Mouse (Mus musculus) adrenal gland, adult 2 months (tissue): ENCODE results near the gene Enkd1. TPM values are rescaled to one million over a fixed set of nuclear protein-coding genes. Genes with fewer than 3 reads are reported as not detected.

Experiments used
- DNase-seq: peaks from one replicate; pipeline ENCODE4 v3.0.0; 2021
- polyA plus RNA-seq: library from polyadenylated mRNA; depleted of rRNA; stranded (reverse); fragments of >200 nt; gene quantifications from 2 replicates; pipeline ENCODE4 v1.2.3, GENCODE M21; 2012; rRNA removed
- total RNA-seq, 2 experiments: library from RNA; stranded (reverse); gene quantifications; 2 replicates each; pipeline ENCODE4 v1.2.3; 2021

Gene Enkd1
- total and polyA plus RNA-seq, 3 experiments = 2.9 to 9.7 (median 6.8) TPM

GRCm38 (mm10) chr8:105657641-105658040 lies 50.4 kb downstream of the Enkd1 start:
- no peak for DNase-seq

Other genes with a start within 250 kb of the Enkd1 start
- gene Tppp3, start 236.7 kb downstream of the Enkd1 start, total RNA-seq = 10 to 100 TPM; 26.2 to 37.5 TPM
- 50.8 and 65.2 TPM in 2 replicates for gene Tppp3, start 236.7 kb downstream of the Enkd1 start, polyA plus RNA-seq
- 10 to 100 TPM; 13.8 to 19.2 TPM for gene Zdhhc1, start 211.3 kb downstream of the Enkd1 start, total RNA-seq
- 53.3 and 62.5 TPM in 2 replicates for gene Zdhhc1, start 211.3 kb downstream of the Enkd1 start, polyA plus RNA-seq
- under 1 TPM; 0.14 to 0.35 TPM for gene Hsd11b2, start 189.5 kb downstream of the Enkd1 start, total RNA-seq
- gene Hsd11b2, start 189.5 kb downstream of the Enkd1 start, polyA plus RNA-seq = 1.2 and 2.2 TPM in 2 replicates
- 100 to 1,000 TPM; 113 to 118 TPM for gene Atp6v0d1, start 142.2 kb downstream of the Enkd1 start, total RNA-seq
- 77.6 and 80.3 TPM in 2 replicates for gene Atp6v0d1, start 142.2 kb downstream of the Enkd1 start, polyA plus RNA-seq
- 10 to 100 TPM; 23.2 to 37.3 TPM for gene Ripor1, start 103.0 kb downstream of the Enkd1 start, total RNA-seq
- 29.8 and 33.0 TPM in 2 replicates for gene Ripor1, start 103.0 kb downstream of the Enkd1 start, polyA plus RNA-seq
- gene Ctcf, start 71.6 kb downstream of the Enkd1 start, total RNA-seq = 10 to 100 TPM; 51.5 to 53.4 TPM
- 14.5 and 15.6 TPM in 2 replicates for gene Ctcf, start 71.6 kb downstream of the Enkd1 start, polyA plus RNA-seq
- 1 to 10 TPM; 2.3 to 2.4 TPM for gene Agrp, start 70.8 kb downstream of the Enkd1 start, total RNA-seq
- gene Agrp, start 70.8 kb downstream of the Enkd1 start, polyA plus RNA-seq = 1.5 and 2.6 TPM in 2 replicates
- 1 to 10 TPM; 2.0 to 2.9 TPM for gene Carmil2, start 21.9 kb downstream of the Enkd1 start, total RNA-seq
- 3.3 and 4.2 TPM in 2 replicates for gene Carmil2, start 21.9 kb downstream of the Enkd1 start, polyA plus RNA-seq
- gene Acd, start 7.1 kb downstream of the Enkd1 start, total RNA-seq = 10 to 100 TPM; 21.7 to 28.7 TPM
- gene Acd, start 7.1 kb downstream of the Enkd1 start, polyA plus RNA-seq = 39.9 and 41.9 TPM in 2 replicates
- 10 to 100 TPM; 11.0 to 14.7 TPM for gene Pard6a, start 7.1 kb downstream of the Enkd1 start, total RNA-seq
- gene Pard6a, start 7.1 kb downstream of the Enkd1 start, polyA plus RNA-seq = 20.2 and 21.3 TPM in 2 replicates
- gene 4933405L10Rik, start 555 bp downstream of the Enkd1 start, total RNA-seq = not detected
- gene 4933405L10Rik, start 555 bp downstream of the Enkd1 start, polyA plus RNA-seq = 0.10 TPM in 1 of 2 replicates, not detected in the other
- 10 to 100 TPM in 1 of 2 experiments, 1 to 10 TPM in 1; 7.8 to 14.2 TPM for gene Gfod2, start 50.5 kb upstream of the Enkd1 start, total RNA-seq
- gene Gfod2, start 50.5 kb upstream of the Enkd1 start, polyA plus RNA-seq = 8.1 and 9.6 TPM in 2 replicates
- gene Ranbp10, start 119.1 kb upstream of the Enkd1 start, total RNA-seq = 10 to 100 TPM; 19.7 to 23.6 TPM
- 22.2 and 27.3 TPM in 2 replicates for gene Ranbp10, start 119.1 kb upstream of the Enkd1 start, polyA plus RNA-seq
- not detected for gene Tsnaxip1, start 119.5 kb upstream of the Enkd1 start, total RNA-seq
- gene Tsnaxip1, start 119.5 kb upstream of the Enkd1 start, polyA plus RNA-seq = not detected in 2 replicates
- 1 to 10 TPM; 5.9 to 6.7 TPM for gene Cenpt, start 145.1 kb upstream of the Enkd1 start, total RNA-seq
- gene Cenpt, start 145.1 kb upstream of the Enkd1 start, polyA plus RNA-seq = 5.9 and 8.1 TPM in 2 replicates
- 10 to 100 TPM; 31.7 to 38.0 TPM for gene Thap11, start 146.9 kb upstream of the Enkd1 start, total RNA-seq
- gene Thap11, start 146.9 kb upstream of the Enkd1 start, polyA plus RNA-seq = 79.7 and 91.6 TPM in 2 replicates
- gene Nutf2, start 152.4 kb upstream of the Enkd1 start, total RNA-seq = 10 to 100 TPM; 30.2 to 44.0 TPM
- 19.3 and 24.8 TPM in 2 replicates for gene Nutf2, start 152.4 kb upstream of the Enkd1 start, polyA plus RNA-seq
- gene Edc4, start 172.7 kb upstream of the Enkd1 start, total RNA-seq = 10 to 100 TPM; 33.8 to 35.9 TPM
- gene Edc4, start 172.7 kb upstream of the Enkd1 start, polyA plus RNA-seq = 74.9 and 97.4 TPM in 2 replicates
- 1 to 10 TPM; 1.3 to 1.6 TPM for gene Nrn1l, start 185.4 kb upstream of the Enkd1 start, total RNA-seq
- gene Nrn1l, start 185.4 kb upstream of the Enkd1 start, polyA plus RNA-seq = 4.6 TPM in 2 replicates
- 10 to 100 TPM; 32.5 to 33.3 TPM for gene Pskh1, start 192.2 kb upstream of the Enkd1 start, total RNA-seq
- 45.3 and 51.2 TPM in 2 replicates for gene Pskh1, start 192.2 kb upstream of the Enkd1 start, polyA plus RNA-seq
- gene Ctrl, start 225.7 kb upstream of the Enkd1 start, total RNA-seq = under 1 TPM; 0.73 to 0.84 TPM
- 1.1 and 2.0 TPM in 2 replicates for gene Ctrl, start 225.7 kb upstream of the Enkd1 start, polyA plus RNA-seq
- 10 to 100 TPM; 77.0 to 79.0 TPM for gene Psmb10, start 230.2 kb upstream of the Enkd1 start, total RNA-seq
- gene Psmb10, start 230.2 kb upstream of the Enkd1 start, polyA plus RNA-seq = 156 and 174 TPM in 2 replicates
- 1 to 10 TPM; 1.3 to 2.9 TPM for gene Lcat, start 235.2 kb upstream of the Enkd1 start, total RNA-seq
- gene Lcat, start 235.2 kb upstream of the Enkd1 start, polyA plus RNA-seq = 1.9 and 3.3 TPM in 2 replicates